Mouse (Mus musculus) small intestine, adult 2 months (tissue): ENCODE data around the gene Vps25.

Experiments
- CTCF ChIP-seq: fragments of 200-500 bp; IDR thresholded peaks from 2 replicates; pipeline ENCODE4 v1.5.1; 2012; ENCODE audit warnings: low read depth, mild to moderate bottlenecking, control low read depth, inconsistent platforms, low read length, moderate library complexity, mixed read lengths; ENCODE audit not compliant: insufficient replicate concordance, insufficient read length; ENCODE audit errors: extremely low read depth
- POLR2A ChIP-seq: fragments of 200-500 bp; IDR thresholded peaks from 2 replicates; pipeline ENCODE4 v1.6.1; 2012; ENCODE audit warnings: low read depth, mild to moderate bottlenecking, control low read depth, inconsistent platforms, low read length, moderate library complexity

GRCm38 (mm10) chr11:101248258-101248994, 5.1 kb upstream of the Vps25 start:
- TF ChIP-seq CTCF = peak; percentile 35; the same call in 1 of the 2 replicates
- no peak for TF ChIP-seq POLR2A
